Mouse (Mus musculus) erythroblast, embryonic 14.5 days (primary cell): ENCODE measurements at regions not wholly inside any gene's neighbourhood (a gene's known extent, or its start where the extent isn't known, plus 50 kb on each side); places are given as distances from the start of the nearest gene placed in this dataset.

Source experiments
- GATA1 ChIP-seq: IDR thresholded peaks from 2 replicates; pipeline ENCODE4 v1.6.1; 2012; ENCODE audit warnings: low read length, inconsistent platforms, mixed read lengths
- TAL1 ChIP-seq: IDR thresholded peaks from 3 replicates; pipeline ENCODE4 v1.6.1; 2012; ENCODE audit warnings: low read length, inconsistent platforms, mixed read lengths

- TF ChIP-seq GATA1 (no peak), TAL1 (no peak)
These were observed 249.9 kb upstream of the Jun start for GRCm38 (mm10) chr4:95301907-95302306.
